9 mouse cellular contexts compared by ENCODE assay signal in genomic region chr11:100287024-100287423, GRCm38 (mm10). TPM values are rescaled to one million over a fixed set of nuclear protein-coding genes. Genes with fewer than 3 reads are reported as not detected.
DNase-seq lines count a peak whose midpoint lies in the region; ATAC-seq and TF ChIP-seq lines count a peak whose summit lies in the region.
"Had no signal": no experiment of that assay in that cellular context is flagged by ENCODE, and none has a peak within 500 bp of the region (broad histone marks: within the 10 kb centered on the region; RNA-seq: fewer than 3 reads in every experiment).

No protein-coding gene starts in this region.

- peak; percentile 30 for DNase-seq in kidney, postnatal 14 days
- no peak for DNase-seq in kidney, adult 2 months
- DNase-seq in embryonic facial prominence, embryonic 14.5 days (ENCODE audit: low spot score): peak; percentile 93
- no peak for DNase-seq in midbrain, postnatal 0 days (ENCODE audit: low spot score)
- DNase-seq in retina, embryonic 14.5 days (ENCODE audit: low spot score): no peak
- DNase-seq in cerebellum, adult 9-10 months: no peak

- no peak overlapping the region for H3K4me2 ChIP-seq in embryonic facial prominence, embryonic 14.5 days (ENCODE audit: low read depth, low read length)
- 0 out of 2 replicates have a peak overlapping the region, but pooled peaks have one; percentile 3 for H3K4me2 ChIP-seq in intestine, postnatal 0 days (replicated peaks; ENCODE audit: low read depth)
- H3K4me2 ChIP-seq in stomach, embryonic 14.5 days (replicated peaks; ENCODE audit: low read depth, low read length): no peak overlapping the region
- no peak overlapping the region for H3K4me2 ChIP-seq in midbrain, postnatal 0 days (ENCODE audit: low read depth, low read length, poor library complexity, severe bottlenecking)
- H3K4me2 ChIP-seq: neural tube, embryonic 13.5 days had no signal

- no peak overlapping the region for H3K4me3 ChIP-seq in kidney, adult 2 months (ENCODE audit: insufficient read depth, low read depth, low read length)
- no peak overlapping the region for H3K4me3 ChIP-seq in embryonic facial prominence, embryonic 14.5 days (ENCODE audit: low read depth, low read length)
- H3K4me3 ChIP-seq in intestine, postnatal 0 days (ENCODE audit: low read depth, low read length): no peak overlapping the region
- H3K4me3 ChIP-seq in stomach, embryonic 14.5 days (ENCODE audit: low read depth, low read length): no peak overlapping the region
- H3K4me3 ChIP-seq in midbrain, postnatal 0 days (ENCODE audit: low read depth, low read length): no peak overlapping the region
- H3K4me3 ChIP-seq: neural tube, embryonic 13.5 days had no signal

- no peaks in the 10 kb centered on the region for H3K27me3 ChIP-seq in kidney, adult 2 months (replicated peaks; ENCODE audit: control insufficient read depth, insufficient read depth, low read length)
- no peaks in the 10 kb centered on the region for H3K27me3 ChIP-seq in embryonic facial prominence, embryonic 14.5 days (replicated peaks; ENCODE audit: control insufficient read depth, insufficient read depth, low read length)
- no peaks in the 10 kb centered on the region for H3K27me3 ChIP-seq in intestine, postnatal 0 days (replicated peaks; ENCODE audit: control insufficient read depth, insufficient read depth, low read length)
- H3K27me3 ChIP-seq in stomach, embryonic 14.5 days (ENCODE audit: control insufficient read depth, insufficient read depth, low read length): no peaks in the 10 kb centered on the region
- no peaks in the 10 kb centered on the region for H3K27me3 ChIP-seq in midbrain, postnatal 0 days (ENCODE audit: insufficient read depth, low read length)
- H3K27me3 ChIP-seq: neural tube, embryonic 13.5 days had no signal

- no peak overlapping the region for H3K9ac ChIP-seq in embryonic facial prominence, embryonic 14.5 days (ENCODE audit: low read depth, low read length)
- H3K9ac ChIP-seq in intestine, postnatal 0 days (ENCODE audit: low read depth, low read length): peak overlapping the region; percentile 22; the same call in 1 of the 2 replicates
- H3K9ac ChIP-seq in stomach, embryonic 14.5 days (replicated peaks; ENCODE audit: low read depth, low read length): no peak overlapping the region
- H3K9ac ChIP-seq in midbrain, postnatal 0 days (replicated peaks; ENCODE audit: low read length, poor library complexity, severe bottlenecking): no peak overlapping the region
- H3K9ac ChIP-seq: neural tube, embryonic 13.5 days had no signal

- WGBS in kidney, adult 2 months: 45% methylated on average over 10 of the region's 10 CpGs
- 37% methylated on average over 7 of the region's 10 CpGs for WGBS in embryonic facial prominence, embryonic 14.5 days
- 24% methylated on average over 10 of the region's 10 CpGs for WGBS in intestine, postnatal 0 days
- WGBS in stomach, embryonic 14.5 days: 40% methylated on average over 10 of the region's 10 CpGs
- WGBS in midbrain, postnatal 0 days: 48% methylated on average over 10 of the region's 10 CpGs

- no peak for TF ChIP-seq POLR2A in kidney, adult 2 months (IDR thresholded peaks at IDR 0.05; ENCODE audit: low read depth, low read length)

- TF ChIP-seq CTCF in kidney, adult 2 months (conservative IDR thresholded peaks at IDR 0.05; ENCODE audit: insufficient read depth, insufficient read length, low read depth, low read length): no peak
- no peak for TF ChIP-seq CTCF in intestine, postnatal 0 days (IDR thresholded peaks at IDR 0.05; ENCODE audit: low read depth)
- TF ChIP-seq CTCF in midbrain, postnatal 0 days (IDR thresholded peaks at IDR 0.05): no peak

- H3K9me3 ChIP-seq in embryonic facial prominence, embryonic 14.5 days (ENCODE audit: control insufficient read depth, low read length): no peaks in the 10 kb centered on the region
- no peaks in the 10 kb centered on the region for H3K9me3 ChIP-seq in intestine, postnatal 0 days (ENCODE audit: control insufficient read depth)
- no peaks in the 10 kb centered on the region for H3K9me3 ChIP-seq in stomach, embryonic 14.5 days (ENCODE audit: control insufficient read depth, low read depth, low read length)
- H3K9me3 ChIP-seq in midbrain, postnatal 0 days (ENCODE audit: low read length): no peaks in the 10 kb centered on the region
- H3K9me3 ChIP-seq: neural tube, embryonic 13.5 days had no signal

- H3K27ac ChIP-seq in kidney, adult 2 months (ENCODE audit: insufficient read depth, low read depth, low read length): no peak overlapping the region
- H3K27ac ChIP-seq in embryonic facial prominence, embryonic 14.5 days (replicated peaks; ENCODE audit: low read depth, low read length): peak overlapping the region; percentile 86
- H3K27ac ChIP-seq in intestine, postnatal 0 days (ENCODE audit: low read depth, low read length): peak overlapping the region; percentile 93
- peak overlapping the region; percentile 92 for H3K27ac ChIP-seq in stomach, embryonic 14.5 days (ENCODE audit: low read length)
- H3K27ac ChIP-seq in midbrain, postnatal 0 days (ENCODE audit: low read depth, low read length): no peak overlapping the region
- H3K27ac ChIP-seq: neural tube, embryonic 13.5 days had no signal

- H3K36me3 ChIP-seq in kidney, adult 2 months (ENCODE audit: control insufficient read depth, insufficient read depth, low read length): no peaks in the 10 kb centered on the region
- H3K36me3 ChIP-seq in embryonic facial prominence, embryonic 14.5 days (ENCODE audit: control insufficient read depth, insufficient read depth, low read length): no peaks in the 10 kb centered on the region
- no peaks in the 10 kb centered on the region for H3K36me3 ChIP-seq in intestine, postnatal 0 days (ENCODE audit: control insufficient read depth, insufficient read depth)
- H3K36me3 ChIP-seq in stomach, embryonic 14.5 days (ENCODE audit: control insufficient read depth, insufficient read depth, low read length): no peaks in the 10 kb centered on the region
- H3K36me3 ChIP-seq in midbrain, postnatal 0 days (ENCODE audit: insufficient read depth, low read length): no peaks in the 10 kb centered on the region
- H3K36me3 ChIP-seq: neural tube, embryonic 13.5 days had no signal

- no peaks in the 10 kb centered on the region for H3K4me1 ChIP-seq in kidney, adult 2 months (ENCODE audit: control insufficient read depth, insufficient read depth, low read length)
- peaks cover 8% of the 10 kb centered on the region for H3K4me1 ChIP-seq in embryonic facial prominence, embryonic 14.5 days (ENCODE audit: control insufficient read depth, insufficient read depth, low read length)
- peaks cover 21% of the 10 kb centered on the region for H3K4me1 ChIP-seq in intestine, postnatal 0 days (replicated peaks; ENCODE audit: control insufficient read depth, insufficient read depth, low read length)
- H3K4me1 ChIP-seq in stomach, embryonic 14.5 days (ENCODE audit: control insufficient read depth, insufficient read depth, low read length): peaks cover 12% of the 10 kb centered on the region; the same call in 1 of the 2 replicates
- no peaks in the 10 kb centered on the region for H3K4me1 ChIP-seq in midbrain, postnatal 0 days (ENCODE audit: insufficient read depth, low read length)
- H3K4me1 ChIP-seq: neural tube, embryonic 13.5 days had no signal

- ATAC-seq in embryonic facial prominence, embryonic 14.5 days (ENCODE audit: low read depth): peak; percentile 88
- ATAC-seq in intestine, postnatal 0 days: peak; percentile 91
- peak; percentile 84 for ATAC-seq in stomach, embryonic 14.5 days (ENCODE audit: insufficient number of reproducible peaks, insufficient read depth, low FRiP score, low read depth)
- ATAC-seq in midbrain, postnatal 0 days (ENCODE audit: low FRiP score): no peak

RNA-seq across cellular contexts. Expression of gene Krt42, which starts 17.4 kb away (rescaled TPM):
- not detected in 2 replicates for polyA plus RNA-seq in kidney, adult 2 months (2012; rRNA removed)
- 0.22 TPM in 1 of 2 replicates, not detected in the other for polyA plus RNA-seq in embryonic facial prominence, embryonic 14.5 days (2014; fragmentation: Nextera tagmentation; extraction: Ambion mirVana)
- 0.12 and 0.18 TPM in 2 replicates for polyA plus RNA-seq in intestine, postnatal 0 days (2015; fragmentation: Nextera tagmentation; extraction: Ambion mirVana)
- not detected in 2 replicates for polyA plus RNA-seq in stomach, embryonic 14.5 days (2014; fragmentation: Nextera tagmentation; extraction: Ambion mirVana)
- total RNA-seq in midbrain, postnatal 0 days (2014; rRNA removed): 0.27 TPM in 1 of 2 replicates, not detected in the other
- polyA plus RNA-seq in midbrain, postnatal 0 days (2015; fragmentation: Nextera tagmentation; extraction: Ambion mirVana): not detected in 2 replicates
- polyA plus RNA-seq: neural tube, embryonic 13.5 days had no signal

RNA-seq across cellular contexts. Expression of gene Krt17, which starts 26.2 kb away (rescaled TPM):
- 0.08 TPM in 1 of 2 replicates, not detected in the other for polyA plus RNA-seq in kidney, adult 2 months (2012; rRNA removed)
- polyA plus RNA-seq in embryonic facial prominence, embryonic 14.5 days (2014; fragmentation: Nextera tagmentation; extraction: Ambion mirVana): 129 and 152 TPM in 2 replicates
- 5.3 and 7.8 TPM in 2 replicates for polyA plus RNA-seq in intestine, postnatal 0 days (2015; fragmentation: Nextera tagmentation; extraction: Ambion mirVana)
- 26.7 and 30.7 TPM in 2 replicates for polyA plus RNA-seq in stomach, embryonic 14.5 days (2014; fragmentation: Nextera tagmentation; extraction: Ambion mirVana)
- total RNA-seq in midbrain, postnatal 0 days (2014; rRNA removed): 0.52 and 5.5 TPM in 2 replicates
- 1.2 and 1.5 TPM in 2 replicates for polyA plus RNA-seq in midbrain, postnatal 0 days (2015; fragmentation: Nextera tagmentation; extraction: Ambion mirVana)

RNA-seq across cellular contexts. Expression of gene Eif1, which starts 32.7 kb away (rescaled TPM):
- 116 and 173 TPM in 2 replicates for polyA plus RNA-seq in kidney, adult 2 months (2012; rRNA removed)
- polyA plus RNA-seq in embryonic facial prominence, embryonic 14.5 days (2014; fragmentation: Nextera tagmentation; extraction: Ambion mirVana): 1,802 and 1,879 TPM in 2 replicates
- 1,650 and 1,730 TPM in 2 replicates for polyA plus RNA-seq in intestine, postnatal 0 days (2015; fragmentation: Nextera tagmentation; extraction: Ambion mirVana)
- 2,030 and 2,105 TPM in 2 replicates for polyA plus RNA-seq in stomach, embryonic 14.5 days (2014; fragmentation: Nextera tagmentation; extraction: Ambion mirVana)
- total RNA-seq in midbrain, postnatal 0 days (2014; rRNA removed): 84.7 and 117 TPM in 2 replicates
- polyA plus RNA-seq in midbrain, postnatal 0 days (2015; fragmentation: Nextera tagmentation; extraction: Ambion mirVana): 1,241 and 1,297 TPM in 2 replicates

RNA-seq across cellular contexts. Expression of gene Krt16, which starts 38.3 kb away (rescaled TPM):
- not detected in 2 replicates for polyA plus RNA-seq in kidney, adult 2 months (2012; rRNA removed)
- polyA plus RNA-seq in embryonic facial prominence, embryonic 14.5 days (2014; fragmentation: Nextera tagmentation; extraction: Ambion mirVana): 1.2 and 1.8 TPM in 2 replicates
- polyA plus RNA-seq in intestine, postnatal 0 days (2015; fragmentation: Nextera tagmentation; extraction: Ambion mirVana): not detected in 2 replicates
- polyA plus RNA-seq in stomach, embryonic 14.5 days (2014; fragmentation: Nextera tagmentation; extraction: Ambion mirVana): 0.22 and 0.38 TPM in 2 replicates
- total RNA-seq in midbrain, postnatal 0 days (2014; rRNA removed): not detected in 2 replicates
- not detected in 2 replicates for polyA plus RNA-seq in midbrain, postnatal 0 days (2015; fragmentation: Nextera tagmentation; extraction: Ambion mirVana)
- polyA plus RNA-seq: neural tube, embryonic 13.5 days had no signal

RNA-seq across cellular contexts. Expression of gene Gast, which starts 47.2 kb away (rescaled TPM):
- polyA plus RNA-seq in kidney, adult 2 months (2012; rRNA removed): not detected in 2 replicates
- polyA plus RNA-seq in embryonic facial prominence, embryonic 14.5 days (2014; fragmentation: Nextera tagmentation; extraction: Ambion mirVana): 1.0 and 1.1 TPM in 2 replicates
- polyA plus RNA-seq in intestine, postnatal 0 days (2015; fragmentation: Nextera tagmentation; extraction: Ambion mirVana): 1.1 and 5.0 TPM in 2 replicates
- polyA plus RNA-seq in stomach, embryonic 14.5 days (2014; fragmentation: Nextera tagmentation; extraction: Ambion mirVana): 6.9 and 13.2 TPM in 2 replicates
- not detected in 2 replicates for total RNA-seq in midbrain, postnatal 0 days (2014; rRNA removed)
- 1.1 and 2.2 TPM in 2 replicates for polyA plus RNA-seq in midbrain, postnatal 0 days (2015; fragmentation: Nextera tagmentation; extraction: Ambion mirVana)
- polyA plus RNA-seq: neural tube, embryonic 13.5 days had no signal

Comparison
In these comparisons a context has a peak if more than half of its experiments do, and no peak if none do; other contexts are left out.
1. DNase-seq: peak in kidney, postnatal 14 days (single experiment) and embryonic facial prominence, embryonic 14.5 days (single experiment); none in kidney, adult 2 months (single experiment), midbrain, postnatal 0 days (single experiment), retina, embryonic 14.5 days (single experiment) and cerebellum, adult 9-10 months (single experiment).
2. H3K27ac ChIP-seq: peak in embryonic facial prominence, embryonic 14.5 days (single experiment), intestine, postnatal 0 days (single experiment) and stomach, embryonic 14.5 days (single experiment); none in kidney, adult 2 months (single experiment) and midbrain, postnatal 0 days (single experiment).